Mouse (Mus musculus) lung, embryonic 16.5 days (tissue): ENCODE measurements around the gene Mgll. TPM values are rescaled to one million over a fixed set of nuclear protein-coding genes. Genes with fewer than 3 reads are reported as not detected.

Experiments used
- ATAC-seq: fragments of 200-750 bp; cut with Nextera tagmentation; 2 replicates; pipeline ENCODE4 v1.8.0; 2017; ENCODE audit warnings: low read depth, mild to moderate bottlenecking, moderate library complexity
- H3K27ac ChIP-seq: fragments of 300-500 bp; sonication (generic); 2 replicates; pipeline ENCODE4 v1.5.1; 2014; ENCODE audit warnings: mild to moderate bottlenecking, control low read depth, low read length
- H3K27me3 ChIP-seq: fragments of 300-500 bp; sonication (generic); 2 replicates; pipeline ENCODE4 v1.6.1; 2014; ENCODE audit warnings: low read depth, low read length, mixed read lengths; ENCODE audit not compliant: control insufficient read depth, insufficient read depth
- H3K36me3 ChIP-seq: fragments of 300-500 bp; sonication (generic); 2 replicates; pipeline ENCODE4 v1.6.1; 2014; ENCODE audit warnings: low read length; ENCODE audit not compliant: control insufficient read depth, insufficient read depth
- H3K4me1 ChIP-seq: fragments of 300-500 bp; sonication (generic); replicated peaks from 2 replicates; pipeline ENCODE4 v1.6.1; 2014; ENCODE audit warnings: low read length, mixed read lengths; ENCODE audit not compliant: control insufficient read depth, insufficient read depth
- H3K4me2 ChIP-seq: fragments of 300-500 bp; sonication (generic); 2 replicates; pipeline ENCODE4 v1.6.1; 2014; ENCODE audit warnings: low read depth, low read length, control low read depth
- H3K4me3 ChIP-seq: fragments of 300-500 bp; sonication (generic); 2 replicates; pipeline ENCODE4 v1.5.1; 2014; ENCODE audit warnings: mild to moderate bottlenecking, low read length, control low read depth
- H3K9ac ChIP-seq: fragments of 300-500 bp; sonication (generic); 2 replicates; pipeline ENCODE4 v1.6.1; 2014; ENCODE audit warnings: low read length, control low read depth
- H3K9me3 ChIP-seq: fragments of 300-500 bp; sonication (generic); 2 replicates; pipeline ENCODE4 v1.6.1; 2016; ENCODE audit warnings: low read length; ENCODE audit not compliant: control insufficient read depth
- WGBS: fragments of 180-500 bp; shearing (Covaris S2); extraction: QIAGEN DNeasy Blood & Tissue Kit; methylation state at CpG from one replicate; pipeline ENCODE4 v1.1.7; 2014; 5-methylcytosine and 5-hydroxymethylcytosine counted together
- polyA plus RNA-seq: library from polyadenylated mRNA; unstranded; fragments of >200 nt; fragmentation: Nextera tagmentation; extraction: Ambion mirVana; gene quantifications from 2 replicates; pipeline ENCODE4 v1.2.1, GENCODE M21; 2015

Mgll gene
- polyA plus RNA-seq, 1 experiment from 2014 or later, result 73.2 TPM

- Histone ChIP-seq H3K27ac (no peak overlapping the region), H3K36me3 (no peaks in the 10 kb centered on the region), H3K4me3 (no peak overlapping the region), H3K4me2 (no peak overlapping the region), H3K9me3 (no peaks in the 10 kb centered on the region), H3K9ac (no peak overlapping the region), H3K4me1 (peaks cover 34% of the 10 kb centered on the region), H3K27me3 (no peaks in the 10 kb centered on the region)
- WGBS, result 41% methylated on average over 3 of the region's 3 CpGs
- no peak for ATAC-seq
These were observed 86.1 kb downstream of the Mgll start for GRCm38 (mm10) chr6:88810291-88810690.

GRCm38 (mm10) chr6:88811396-88811795 lies 87.2 kb downstream of the Mgll start:
- no peak overlapping the region for H3K9ac ChIP-seq
- H3K4me1 ChIP-seq, result peaks cover 34% of the 10 kb centered on the region
- no peak overlapping the region for H3K4me3 ChIP-seq
- H3K4me2 ChIP-seq, result no peak overlapping the region
- H3K9me3 ChIP-seq, result no peaks in the 10 kb centered on the region
- no peaks in the 10 kb centered on the region for H3K27me3 ChIP-seq
- no peaks in the 10 kb centered on the region for H3K36me3 ChIP-seq
- peak; percentile 54; the same call in 1 of the 2 replicates for ATAC-seq
- peak overlapping the region; percentile 51 for H3K27ac ChIP-seq
- 38% methylated on average over 7 of the region's 7 CpGs for WGBS

- no peaks in the 10 kb centered on the region for H3K36me3 ChIP-seq
- no peak overlapping the region for H3K9ac ChIP-seq
- H3K27me3 ChIP-seq, result no peaks in the 10 kb centered on the region
- H3K9me3 ChIP-seq, result no peaks in the 10 kb centered on the region
- peaks cover 34% of the 10 kb centered on the region for H3K4me1 ChIP-seq
- H3K4me3 ChIP-seq, result no peak overlapping the region
- peak overlapping the region; percentile 51 for H3K27ac ChIP-seq
- peak; percentile 55 for ATAC-seq
- H3K4me2 ChIP-seq, result no peak overlapping the region
- 34% methylated on average over 7 of the region's 7 CpGs for WGBS
These were observed 87.7 kb downstream of the Mgll start for GRCm38 (mm10) chr6:88811880-88812400.

- Histone ChIP-seq H3K9me3 (no peaks in the 10 kb centered on the region), H3K27me3 (no peaks in the 10 kb centered on the region), H3K27ac (peak overlapping the region; percentile 23), H3K4me1 (peaks cover 34% of the 10 kb centered on the region), H3K4me2 (no peak overlapping the region), H3K36me3 (no peaks in the 10 kb centered on the region), H3K9ac (no peak overlapping the region), H3K4me3 (no peak overlapping the region)
- ATAC-seq, result no peak
- 75% methylated on average over 3 of the region's 3 CpGs for WGBS
These were observed 88.7 kb downstream of the Mgll start for GRCm38 (mm10) chr6:88812886-88813285.

GRCm38 (mm10) chr6:88813832-88814231 lies 89.6 kb downstream of the Mgll start:
- Histone ChIP-seq H3K27ac (no peak overlapping the region), H3K36me3 (no peaks in the 10 kb centered on the region), H3K9ac (no peak overlapping the region), H3K4me3 (no peak overlapping the region), H3K9me3 (no peaks in the 10 kb centered on the region), H3K4me2 (no peak overlapping the region), H3K4me1 (peaks cover 31% of the 10 kb centered on the region), H3K27me3 (no peaks in the 10 kb centered on the region)
- no peak for ATAC-seq
- WGBS, result 71% methylated on average over 10 of the region's 10 CpGs

GRCm38 (mm10) chr6:88815036-88815435 lies 90.8 kb downstream of the Mgll start:
- 79% methylated on average over 3 of the region's 3 CpGs for WGBS
- H3K9ac ChIP-seq, result no peak overlapping the region
- no peaks in the 10 kb centered on the region for H3K9me3 ChIP-seq

GRCm38 (mm10) chr6:88815489-88815888 lies 91.3 kb downstream of the Mgll start:
- Histone ChIP-seq H3K27me3 (no peaks in the 10 kb centered on the region), H3K4me3 (no peak overlapping the region), H3K4me1 (peaks cover 15% of the 10 kb centered on the region), H3K9ac (no peak overlapping the region), H3K27ac (no peak overlapping the region), H3K9me3 (no peaks in the 10 kb centered on the region), H3K36me3 (no peaks in the 10 kb centered on the region), H3K4me2 (no peak overlapping the region)
- ATAC-seq, result no peak
- WGBS, result 85% methylated on average over 3 of the region's 3 CpGs

More at GRCm38 (mm10) chr6:88815036-88815435, 90.8 kb downstream of the Mgll start:
- Histone ChIP-seq H3K27ac (no peak overlapping the region), H3K36me3 (no peaks in the 10 kb centered on the region), H3K4me2 (no peak overlapping the region), H3K27me3 (no peaks in the 10 kb centered on the region), H3K4me3 (no peak overlapping the region), H3K4me1 (peaks cover 19% of the 10 kb centered on the region)
- no peak for ATAC-seq

GRCm38 (mm10) chr6:88816913-88817312 lies 92.7 kb downstream of the Mgll start:
- H3K9ac ChIP-seq, result no peak overlapping the region
- H3K36me3 ChIP-seq, result no peaks in the 10 kb centered on the region
- H3K4me1 ChIP-seq, result peaks cover 19% of the 10 kb centered on the region
- no peak for ATAC-seq
- no peak overlapping the region for H3K27ac ChIP-seq
- H3K4me2 ChIP-seq, result no peak overlapping the region
- 81% methylated on average over 3 of the region's 3 CpGs for WGBS
- no peaks in the 10 kb centered on the region for H3K27me3 ChIP-seq
- H3K4me3 ChIP-seq, result no peak overlapping the region
- no peaks in the 10 kb centered on the region for H3K9me3 ChIP-seq

GRCm38 (mm10) chr6:88820853-88821252 lies 96.6 kb downstream of the Mgll start:
- ATAC-seq, result peak; percentile 64
- Histone ChIP-seq H3K4me1 (peaks cover 15% of the 10 kb centered on the region), H3K27ac (peak overlapping the region; percentile 38), H3K9me3 (no peaks in the 10 kb centered on the region), H3K36me3 (no peaks in the 10 kb centered on the region), H3K4me2 (no peak overlapping the region), H3K9ac (no peak overlapping the region), H3K27me3 (no peaks in the 10 kb centered on the region), H3K4me3 (no peak overlapping the region)
- 10% methylated on average over 3 of the region's 3 CpGs for WGBS

GRCm38 (mm10) chr6:88821294-88821693 lies 97.1 kb downstream of the Mgll start:
- Histone ChIP-seq H3K4me2 (no peak overlapping the region), H3K9me3 (no peaks in the 10 kb centered on the region), H3K36me3 (no peaks in the 10 kb centered on the region), H3K4me1 (peaks cover 15% of the 10 kb centered on the region), H3K27ac (peak overlapping the region; percentile 38; the same call in 1 of the 2 replicates), H3K9ac (no peak overlapping the region), H3K27me3 (no peaks in the 10 kb centered on the region), H3K4me3 (no peak overlapping the region)
- WGBS, result 88% methylated on average over 6 of the region's 6 CpGs
- ATAC-seq, result no peak
